Comparison of ENCODE assay signal across 25 mouse cellular contexts in the genomic region with DNA sequence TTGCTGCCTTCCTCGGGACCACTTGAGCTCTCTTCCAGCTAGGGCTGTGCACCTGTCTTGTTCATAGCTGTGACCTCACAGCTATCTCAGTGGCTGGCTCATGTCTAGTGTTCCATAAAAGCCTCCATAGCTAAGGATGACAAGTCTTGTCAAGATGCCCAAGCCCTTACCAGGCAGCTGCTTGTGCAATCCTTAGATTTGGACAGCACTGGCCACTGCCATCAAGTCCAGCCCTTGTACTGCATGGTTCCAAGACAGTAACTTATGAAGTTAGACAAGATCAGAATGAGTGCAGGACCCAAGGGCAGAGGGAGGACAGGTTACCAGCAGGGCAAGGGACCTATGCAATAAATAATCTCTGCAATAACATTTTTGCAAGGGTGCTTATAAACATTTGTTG. TPM values are rescaled to one million over a fixed set of nuclear protein-coding genes. Genes with fewer than 3 reads are reported as not detected.
DNase-seq lines count a peak whose midpoint lies in the region; ATAC-seq and TF ChIP-seq lines count a peak whose summit lies in the region.
"Had no signal": no experiment of that assay in that cellular context is flagged by ENCODE, and none has a peak within 500 bp of the region (broad histone marks: within the 10 kb centered on the region; RNA-seq: fewer than 3 reads in every experiment).

No protein-coding gene starts in this region.

- no peak for TF ChIP-seq POLR2A in liver, adult 2 months (IDR thresholded peaks at IDR 0.05; ENCODE audit: extremely low read depth, insufficient read depth, low read length)
- no peak for TF ChIP-seq POLR2A in MEL (IDR thresholded peaks at IDR 0.05; ENCODE audit: control insufficient read depth in 1 of 2, insufficient read depth in 1 of 2, low read depth in 1 of 2, low read length in 2 of 2, poor library complexity in 1 of 2)

- TF ChIP-seq RAD21 in MEL (IDR thresholded peaks at IDR 0.05; ENCODE audit: low read depth, low read length): no peak

- peak; percentile 80 for DNase-seq in liver, adult 2 months (ENCODE audit: extremely low read depth, low read depth, low spot score)
- DNase-seq in liver (no peak), MEL (ENCODE audit: low read depth, low spot score) (peak; percentile 22)
- peak; percentile 87 for DNase-seq in fat pad, adult 2 months (ENCODE audit: extremely low read depth, low read depth, low spot score)
- peak; percentile 17 for DNase-seq in skeletal muscle tissue, adult 2 months (ENCODE audit: low read depth, low spot score)
- DNase-seq: cerebellum, adult 11-12 months; cerebellum, postnatal 10 days; gastrocnemius, adult 2 months; heart, adult 11 months; heart, postnatal 14 days; kidney, adult 9 months; kidney, postnatal 36 days; layer of hippocampus, postnatal 36 days; lung, adult 18-20 months; lung, postnatal 14 days; retina, postnatal 1 day; right cerebral cortex, postnatal 25 days had no signal

- no peaks in the 10 kb centered on the region for H3K27me3 ChIP-seq in liver, adult 2 months (ENCODE audit: control insufficient read depth, insufficient read depth, low read length)
- no peaks in the 10 kb centered on the region for H3K27me3 ChIP-seq in MEL (ENCODE audit: control insufficient read depth in 1 of 2, insufficient read depth in 2 of 2, low read length in 2 of 2)
- no peaks in the 10 kb centered on the region for H3K27me3 ChIP-seq in kidney, embryonic 16.5 days (ENCODE audit: insufficient read depth, low read length)
- H3K27me3 ChIP-seq: forebrain, embryonic 12.5 days; midbrain, embryonic 13.5 days; Patski had no signal

- H3K36me3 ChIP-seq in liver, adult 2 months (ENCODE audit: control insufficient read depth, insufficient read depth, low read length): no peaks in the 10 kb centered on the region
- peaks cover 0 to 27% of the 10 kb centered on the region in 2 experiments; a peak in 2 of 4 replicates for H3K36me3 ChIP-seq in MEL (ENCODE audit: control insufficient read depth in 1 of 2, insufficient read depth in 2 of 2, low read length in 2 of 2)
- no peaks in the 10 kb centered on the region for H3K36me3 ChIP-seq in kidney, embryonic 16.5 days (ENCODE audit: insufficient read depth, low read length)
- H3K36me3 ChIP-seq: forebrain, embryonic 12.5 days; heart, embryonic 12.5 days; midbrain, embryonic 13.5 days had no signal

- no peak overlapping the region for H3K9ac ChIP-seq in liver, adult 2 months (ENCODE audit: low read depth, low read length)
- no peak overlapping the region for H3K9ac ChIP-seq in MEL (ENCODE audit: control insufficient read depth, low read depth, low read length, poor library complexity, severe bottlenecking)
- no peak overlapping the region for H3K9ac ChIP-seq in kidney, embryonic 16.5 days (replicated peaks; ENCODE audit: low read length)
- H3K9ac ChIP-seq: forebrain, embryonic 12.5 days; heart, embryonic 12.5 days; midbrain, embryonic 13.5 days had no signal

- no peak for TF ChIP-seq EP300 in MEL (IDR thresholded peaks at IDR 0.05; ENCODE audit: low read depth in 1 of 2, low read length in 2 of 2)

- no peak overlapping the region for H3K27ac ChIP-seq in liver, adult 2 months (replicated peaks; ENCODE audit: insufficient read depth, low read depth, low read length)
- H3K27ac ChIP-seq in MEL (ENCODE audit: control insufficient read depth, low read depth, low read length): no peak overlapping the region
- no peak overlapping the region for H3K27ac ChIP-seq in kidney, embryonic 16.5 days (ENCODE audit: low read length)
- H3K27ac ChIP-seq: forebrain, embryonic 12.5 days; gastrocnemius, adult 2 months; hindbrain, postnatal 0 days; midbrain, embryonic 13.5 days had no signal

- H3K4me3 ChIP-seq in liver, adult 2 months (ENCODE audit: insufficient read depth, low read depth, low read length): no peak overlapping the region
- H3K4me3 ChIP-seq in MEL (ENCODE audit: control insufficient read depth in 1 of 2, insufficient read depth in 1 of 2, low read depth in 2 of 2, low read length in 2 of 2): no peak overlapping the region
- no peak overlapping the region for H3K4me3 ChIP-seq in kidney, embryonic 16.5 days (ENCODE audit: low read length)
- H3K4me3 ChIP-seq: forebrain, embryonic 12.5 days; gastrocnemius, adult 2 months; heart, embryonic 12.5 days; midbrain, embryonic 13.5 days had no signal

- no peak overlapping the region for H3K4me2 ChIP-seq in kidney, embryonic 16.5 days (replicated peaks; ENCODE audit: low read depth, low read length)
- H3K4me2 ChIP-seq: forebrain, embryonic 12.5 days; heart, embryonic 12.5 days; midbrain, embryonic 13.5 days had no signal

- H3K9me3 ChIP-seq in MEL (replicated peaks; ENCODE audit: insufficient read depth, low read length): no peaks in the 10 kb centered on the region
- H3K9me3 ChIP-seq in kidney, embryonic 16.5 days (ENCODE audit: low read length): 0 out of 2 replicates have a peak, but pooled peaks cover under 1% of the 10 kb centered on the region
- H3K9me3 ChIP-seq: forebrain, embryonic 12.5 days; midbrain, embryonic 13.5 days had no signal

- 78% methylated on average over 1 of the region's 1 CpGs for WGBS in liver, adult 2 months
- WGBS in kidney, embryonic 16.5 days: 77% methylated on average over 1 of the region's 1 CpGs

- ATAC-seq in frontal cortex, adult (ENCODE audit: low TSS enrichment): no peak
- ATAC-seq in kidney, embryonic 16.5 days (ENCODE audit: low FRiP score, low TSS enrichment): no peak
- ATAC-seq: hindbrain, postnatal 0 days; intestine, embryonic 16.5 days; midbrain, embryonic 13.5 days; Patski had no signal

- no peaks in the 10 kb centered on the region for H3K79me2 ChIP-seq in liver, adult 2 months (ENCODE audit: control insufficient read depth, insufficient read depth, low read length)
- no peaks in the 10 kb centered on the region; the same call in 1 of the 2 replicates for H3K79me2 ChIP-seq in MEL (ENCODE audit: control insufficient read depth, insufficient read depth, low read length, poor library complexity)

- TF ChIP-seq CTCF in liver, adult 2 months (IDR thresholded peaks at IDR 0.05; ENCODE audit: low read depth, low read length): no peak
- no peak for TF ChIP-seq CTCF in MEL (IDR thresholded peaks at IDR 0.05 in 2 of 3, conservative IDR thresholded peaks at IDR 0.05 in 1 of 3; ENCODE audit: control insufficient read depth in 1 of 3, insufficient read depth in 1 of 3, low read depth in 2 of 3, low read length in 3 of 3, poor library complexity in 1 of 3, severe bottlenecking in 1 of 3)

- H3K4me1 ChIP-seq in liver, adult 2 months (ENCODE audit: control insufficient read depth, insufficient read depth, low read length): peaks cover 18% of the 10 kb centered on the region
- peaks cover 10 to 34% of the 10 kb centered on the region in 2 experiments for H3K4me1 ChIP-seq in MEL (ENCODE audit: control insufficient read depth in 1 of 2, insufficient read depth in 2 of 2, low read length in 2 of 2)
- peaks cover 6% of the 10 kb centered on the region; the same call in 1 of the 2 replicates for H3K4me1 ChIP-seq in kidney, embryonic 16.5 days (ENCODE audit: insufficient read depth, low read length)
- H3K4me1 ChIP-seq: forebrain, embryonic 12.5 days; midbrain, embryonic 13.5 days had no signal

TF ChIP-seq in MEL, 35 proteins besides CTCF, POLR2A, EP300 and RAD21:
- no peak for TF ChIP-seq MYB (IDR thresholded peaks at IDR 0.05; ENCODE audit: low read depth, low read length)
- TF ChIP-seq SIN3A (IDR thresholded peaks at IDR 0.05; ENCODE audit: low read length): no peak
- TF ChIP-seq BHLHE40 (IDR thresholded peaks at IDR 0.05; ENCODE audit: borderline replicate concordance, low read depth, low read length): no peak
- no peak for TF ChIP-seq POLR2AphosphoS5 (IDR thresholded peaks at IDR 0.05; ENCODE audit: borderline replicate concordance, low read depth, low read length)
- TF ChIP-seq NELFE (IDR thresholded peaks at IDR 0.05; ENCODE audit: low read depth, low read length): no peak
- TF ChIP-seq HCFC1 (IDR thresholded peaks at IDR 0.05; ENCODE audit: low read depth, low read length): no peak
- TF ChIP-seq TAL1 (IDR thresholded peaks at IDR 0.05; ENCODE audit: low read length): no peak
- TF ChIP-seq MYC (IDR thresholded peaks at IDR 0.05; ENCODE audit: low read depth, low read length): no peak
- no peak for TF ChIP-seq TCF12 (IDR thresholded peaks at IDR 0.05; ENCODE audit: low read depth, low read length)
- TF ChIP-seq MEF2A (IDR thresholded peaks at IDR 0.05; ENCODE audit: extremely low read depth, insufficient replicate concordance, low read depth, low read length, poor library complexity, severe bottlenecking): no peak
- TF ChIP-seq POLR2AphosphoS2 (IDR thresholded peaks at IDR 0.05; ENCODE audit: low read length): no peak
- no peak for TF ChIP-seq MXI1 (IDR thresholded peaks at IDR 0.05; ENCODE audit: low read depth, low read length)
- TF ChIP-seq ZMIZ1 (IDR thresholded peaks at IDR 0.05; ENCODE audit: low read depth, low read length): no peak
- TF ChIP-seq CHD2 (IDR thresholded peaks at IDR 0.05; ENCODE audit: low read length): no peak
- no peak for TF ChIP-seq KAT2A (conservative IDR thresholded peaks at IDR 0.05; ENCODE audit: low read depth, low read length)
- TF ChIP-seq TBP (IDR thresholded peaks at IDR 0.05; ENCODE audit: low read depth, low read length): no peak
- TF ChIP-seq JUND (IDR thresholded peaks at IDR 0.05; ENCODE audit: low read depth, low read length): no peak
- TF ChIP-seq UBTF (IDR thresholded peaks at IDR 0.05; ENCODE audit: borderline replicate concordance, insufficient read depth, low read depth, low read length): no peak
TF ChIP-seq in MEL: peak in this region for 0.

RNA-seq across cellular contexts. Expression of a gene that starts 1.2 kb away (rescaled TPM):
- total RNA-seq in liver, adult 2 months (2014; rRNA removed): 48.3 and 80.8 TPM in 2 replicates
- polyA plus RNA-seq in liver, adult 2 months (2012; rRNA removed): 30.7 and 33.0 TPM in 2 replicates
- 1.1 and 2.3 TPM in 2 replicates for total RNA-seq in MEL (2012; rRNA removed)
- polyA plus RNA-seq in MEL (2012; ENCODE audit: insufficient read depth in 1 of 2, insufficient read length in 2 of 2, low read depth in 1 of 2, low replicate concordance in 2 of 2, missing spikeins in 1 of 2): 1 to 10 TPM in 1 of 2 experiments, not detected in 1; 4.2 TPM
- 1.8 and 2.4 TPM in 2 replicates for polyA plus RNA-seq in kidney, embryonic 16.5 days (2015; fragmentation: Nextera tagmentation; extraction: Ambion mirVana)

RNA-seq across cellular contexts. Expression of a gene that starts 58.9 kb away (rescaled TPM):
- 42.1 and 49.2 TPM in 2 replicates for total RNA-seq in liver, adult 2 months (2014; rRNA removed)
- polyA plus RNA-seq in liver, adult 2 months (2012; rRNA removed): 38.0 and 40.4 TPM in 2 replicates
- 174 and 176 TPM in 2 replicates for total RNA-seq in MEL (2012; rRNA removed)
- polyA plus RNA-seq in MEL (2012; ENCODE audit: insufficient read depth in 1 of 2, insufficient read length in 2 of 2, low read depth in 1 of 2, low replicate concordance in 2 of 2, missing spikeins in 1 of 2): 100 to 1,000 TPM in 1 of 2 experiments, not detected in 1; 144 TPM
- 236 and 251 TPM in 2 replicates for polyA plus RNA-seq in kidney, embryonic 16.5 days (2015; fragmentation: Nextera tagmentation; extraction: Ambion mirVana)
